Mouse (Mus musculus): Measurements from ENCODE around the gene Spata46.

Gene Spata46

DNA sequence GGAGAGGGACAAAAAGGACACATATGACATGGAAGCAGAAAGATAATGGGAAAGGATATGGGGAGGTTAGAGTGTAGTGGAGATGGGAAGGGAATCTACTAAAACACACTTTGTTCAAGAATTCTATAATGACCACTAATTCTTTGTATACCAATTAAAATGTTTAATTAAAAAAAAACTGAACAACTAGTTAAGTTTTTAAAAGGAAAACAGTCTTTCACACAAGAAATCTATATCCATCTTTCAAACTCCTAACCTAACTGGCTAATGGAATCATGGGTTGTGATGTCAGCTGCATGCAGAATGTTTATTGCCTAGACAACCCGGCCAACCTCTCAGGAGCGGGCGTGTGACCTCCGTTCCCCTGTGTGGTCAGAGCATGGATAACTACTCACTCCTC lies at the start of gene Spata46:
TSS of gene Spata46 (plus strand) at position 301 of the 400 bp plus-strand sequence.
- no peak for DNase-seq (ENCODE audit: low spot score in 2 of 2)

DNA sequence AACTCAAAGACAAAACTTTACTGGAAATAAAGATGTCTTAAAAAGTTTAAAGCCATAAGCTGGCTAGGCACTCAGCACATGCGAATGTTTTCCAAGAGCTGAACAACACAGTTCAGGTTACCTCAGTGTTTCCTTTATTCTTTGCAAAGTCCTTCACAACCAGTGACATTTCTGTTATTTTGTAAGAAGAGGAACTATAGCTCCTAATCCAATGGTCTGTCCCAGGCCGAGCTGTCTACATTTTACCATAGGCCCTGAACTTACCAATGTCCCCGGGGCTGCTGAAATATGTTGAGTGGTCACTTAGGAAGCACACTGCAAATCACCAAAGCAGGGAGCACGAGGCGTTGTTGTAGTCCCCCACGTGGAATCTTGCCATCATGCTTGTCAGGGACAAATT lies 38.3 kb upstream of the Spata46 start:
- no peak for DNase-seq (ENCODE audit: low spot score in 2 of 2)

DNA sequence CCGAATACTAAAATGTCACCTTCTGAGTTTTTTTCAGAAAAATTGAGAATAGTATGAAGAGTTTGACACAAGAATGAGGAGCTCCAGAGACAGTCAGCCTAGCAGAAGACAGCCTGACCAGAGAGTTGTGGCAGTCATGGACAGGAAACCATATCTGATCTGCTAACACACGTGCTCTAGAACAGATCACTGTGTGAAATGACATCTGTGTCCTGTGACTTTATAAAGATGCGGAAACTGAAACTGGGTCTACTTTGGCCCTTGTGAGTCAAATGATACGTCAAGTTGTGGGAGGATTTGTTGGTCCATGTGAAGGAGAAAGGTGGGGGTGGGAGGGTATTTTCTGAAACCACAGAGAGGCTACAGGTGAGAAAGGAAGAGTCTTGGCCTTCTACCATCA lies 37.9 kb upstream of the Spata46 start:
- DNase-seq (ENCODE audit: low spot score in 2 of 2): no peak

DNA sequence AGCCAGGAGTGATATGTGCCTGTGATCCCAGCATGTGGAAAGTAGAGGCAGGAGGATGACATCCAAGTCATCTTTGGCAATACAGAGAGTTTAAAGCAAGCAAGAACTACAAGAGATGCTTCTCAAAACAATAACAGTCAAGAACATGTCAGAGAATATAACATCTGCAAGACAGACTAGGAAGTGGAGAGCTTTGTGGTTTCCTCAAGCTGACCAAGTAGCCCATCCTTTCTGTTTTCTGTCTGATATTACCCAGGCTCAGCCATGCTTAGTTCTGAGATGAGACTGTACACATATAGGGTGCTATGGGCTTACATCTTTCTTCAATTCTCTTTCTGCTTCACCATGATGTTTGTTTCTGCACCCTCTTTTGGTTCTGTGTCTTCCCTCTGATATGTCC lies 35.4 kb upstream of the Spata46 start:
- no peak for DNase-seq (ENCODE audit: low spot score in 2 of 2)

DNA sequence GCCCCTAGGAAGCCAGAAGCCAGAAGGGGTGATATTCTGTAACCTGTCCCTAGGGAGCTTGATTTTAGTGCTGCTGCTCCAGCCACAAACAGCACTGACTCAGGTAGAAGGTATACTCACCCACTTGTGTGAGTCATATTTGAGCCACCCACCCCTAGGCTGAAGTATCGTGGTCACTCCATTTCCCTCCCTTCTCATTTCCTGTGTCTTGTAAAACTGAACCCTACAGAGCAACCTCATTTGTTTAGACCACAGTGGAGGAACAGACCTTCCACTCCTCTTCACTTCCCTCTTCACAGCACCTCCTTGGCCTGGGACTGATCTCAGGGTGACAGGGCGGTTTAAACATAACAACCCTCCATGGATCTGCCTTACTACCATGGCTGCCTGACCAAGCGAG lies 31.6 kb upstream of the Spata46 start, which contains the start of gene Sh2d1b1:
TSS of gene Sh2d1b1 (plus strand) at position 305 of the 400 bp plus-strand sequence.
- DNase-seq (ENCODE audit: low spot score in 2 of 2): no peak

DNA sequence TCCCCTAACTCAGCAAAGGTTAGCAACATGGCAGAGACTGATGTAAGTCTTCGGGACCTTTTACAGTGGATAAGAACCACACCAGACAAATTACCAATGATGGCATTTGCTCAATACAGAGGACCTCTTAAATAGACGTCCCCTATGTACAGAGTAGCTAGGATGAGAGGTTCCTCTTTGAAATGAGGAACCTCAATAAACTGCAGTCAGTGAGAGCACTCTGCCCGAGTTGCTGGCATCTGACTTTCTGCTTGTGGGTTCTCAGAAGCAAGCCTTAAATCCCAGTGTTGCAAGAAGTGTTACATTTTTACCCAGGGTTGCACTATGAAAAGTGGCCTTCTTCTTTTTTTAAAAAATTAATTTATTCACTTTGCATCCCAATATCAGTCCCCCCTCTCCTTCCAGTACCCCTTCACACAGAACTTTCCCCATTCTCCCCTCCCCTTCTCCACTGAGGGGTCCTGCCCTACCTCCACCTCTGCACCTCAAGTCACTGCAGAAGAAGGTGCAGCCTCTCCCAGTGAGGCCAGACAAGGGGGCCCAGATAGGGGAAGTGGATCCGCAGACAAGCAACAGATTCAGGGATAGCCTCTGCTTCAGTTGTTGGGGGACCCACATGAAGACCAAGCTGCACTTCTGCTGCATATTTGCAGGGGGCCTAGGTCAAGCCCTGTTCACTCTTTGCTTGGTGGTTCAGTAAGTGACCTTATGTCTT lies 26.0 kb upstream of the Spata46 start:
- DNase-seq (ENCODE audit: low spot score in 2 of 2): no peak

DNA sequence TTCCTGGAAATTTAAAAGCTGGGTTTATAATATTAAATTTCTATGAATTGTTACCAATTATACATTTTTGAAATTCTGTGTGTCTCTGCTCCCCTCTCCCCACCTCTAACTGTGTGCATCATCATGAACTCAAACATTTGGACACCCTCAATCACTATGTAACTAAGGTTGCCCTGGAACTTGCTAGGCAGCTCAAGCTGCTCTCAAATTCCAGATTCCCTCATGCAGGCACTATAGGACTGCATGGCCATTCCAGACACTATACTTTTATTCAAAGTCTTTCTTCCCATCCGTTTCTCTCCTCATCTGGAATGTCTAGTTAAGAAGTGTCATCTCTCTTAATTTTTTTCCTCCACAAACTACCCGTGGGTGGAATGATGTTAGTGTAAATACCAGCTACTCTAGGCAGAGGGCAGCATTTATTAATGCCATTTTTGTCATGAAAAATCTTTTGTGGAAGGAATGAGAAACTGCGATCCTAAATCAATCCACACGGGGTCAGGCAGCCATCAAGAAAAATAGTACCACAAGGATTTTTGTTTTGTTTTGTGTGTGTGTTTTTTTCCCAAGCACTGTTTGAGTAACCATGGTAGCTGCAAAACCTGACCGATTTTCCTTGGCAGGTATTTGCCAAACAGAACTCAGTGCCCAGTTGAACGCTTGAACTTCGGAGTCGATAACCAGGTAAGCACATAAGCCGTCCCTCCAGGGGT lies 16.2 kb upstream of the Spata46 start:
- DNase-seq (ENCODE audit: low spot score in 2 of 2): peak; percentile 73 to 75

DNA sequence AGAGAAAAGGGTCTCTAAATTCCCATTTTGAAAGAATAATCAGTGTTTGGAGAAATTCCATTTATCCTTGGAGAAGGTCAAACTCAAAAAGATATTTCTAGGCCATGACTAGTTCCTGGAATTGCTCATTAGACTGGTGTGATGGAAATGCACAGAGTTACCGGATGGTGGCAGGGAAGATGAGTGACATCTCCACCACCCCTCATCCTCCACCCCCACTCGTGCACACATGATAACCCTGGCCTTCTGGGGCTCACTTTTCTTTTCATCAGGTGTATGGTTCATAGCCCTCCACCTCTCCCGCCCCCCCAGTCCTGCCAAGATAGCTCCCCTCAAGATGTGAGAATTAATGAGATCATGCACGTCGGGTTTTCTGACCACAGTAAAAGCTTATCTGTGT lies 15.3 kb upstream of the Spata46 start:
- DNase-seq (ENCODE audit: low spot score in 2 of 2): no peak

DNA sequence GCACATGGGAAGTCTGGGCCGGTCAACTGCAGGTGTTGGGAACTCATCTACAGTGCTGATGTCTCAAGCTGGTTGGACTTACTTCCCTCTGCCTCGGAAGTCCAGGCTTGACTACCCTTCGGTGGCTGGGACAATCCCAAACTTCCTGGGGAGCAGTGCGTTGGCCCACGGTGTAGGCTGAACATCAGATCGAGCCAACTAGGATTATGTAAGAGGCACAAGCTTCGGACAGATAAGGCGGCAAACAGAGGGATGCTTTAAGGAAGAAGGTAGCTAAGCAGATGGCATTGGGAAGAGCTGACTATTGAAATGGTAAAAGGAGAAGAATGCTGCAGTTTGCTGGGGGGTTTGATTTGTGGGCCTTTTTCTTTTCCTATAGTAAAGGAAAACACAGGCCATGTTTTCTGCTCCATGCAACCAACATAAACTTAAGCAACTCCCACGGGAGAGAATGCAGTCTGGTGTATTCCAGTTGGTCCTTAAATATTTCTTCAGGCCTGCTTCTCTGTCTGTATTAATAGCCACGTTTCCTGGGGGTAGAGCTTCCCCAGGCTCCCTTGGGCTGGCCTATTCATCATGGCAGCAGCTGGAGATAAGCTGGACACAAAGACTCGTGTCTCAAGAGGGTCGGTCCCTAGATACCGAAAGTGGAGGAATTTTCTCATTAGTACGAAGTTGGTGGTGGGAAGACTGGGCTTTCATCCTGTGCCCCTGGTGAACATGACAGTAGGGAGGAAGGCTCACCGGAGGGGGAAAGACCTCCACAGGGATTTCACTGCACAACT lies 13.6 kb upstream of the Spata46 start:
- no peak for DNase-seq (ENCODE audit: low spot score in 2 of 2)

DNA sequence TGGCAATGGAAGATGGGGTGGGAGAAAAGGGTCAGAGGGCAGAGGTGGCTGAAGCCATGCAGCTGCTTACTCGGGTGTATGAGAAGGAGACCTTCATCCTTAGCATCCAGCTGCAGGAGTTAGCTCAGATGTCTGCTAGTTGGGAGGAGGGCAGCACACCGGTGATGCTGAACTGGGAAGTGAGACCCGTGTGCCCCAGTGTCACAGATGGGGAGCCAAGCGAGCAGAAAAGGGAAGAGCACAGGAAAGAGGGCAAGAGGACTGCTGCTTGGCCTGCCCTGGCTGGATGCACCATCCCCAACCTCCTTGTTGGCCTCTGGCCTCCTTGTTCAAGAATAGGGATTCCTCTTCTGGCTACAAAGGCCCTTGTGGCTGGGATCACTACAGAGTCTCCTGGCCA lies 9.1 kb upstream of the Spata46 start:
- no peak for DNase-seq (ENCODE audit: low spot score in 2 of 2)

DNA sequence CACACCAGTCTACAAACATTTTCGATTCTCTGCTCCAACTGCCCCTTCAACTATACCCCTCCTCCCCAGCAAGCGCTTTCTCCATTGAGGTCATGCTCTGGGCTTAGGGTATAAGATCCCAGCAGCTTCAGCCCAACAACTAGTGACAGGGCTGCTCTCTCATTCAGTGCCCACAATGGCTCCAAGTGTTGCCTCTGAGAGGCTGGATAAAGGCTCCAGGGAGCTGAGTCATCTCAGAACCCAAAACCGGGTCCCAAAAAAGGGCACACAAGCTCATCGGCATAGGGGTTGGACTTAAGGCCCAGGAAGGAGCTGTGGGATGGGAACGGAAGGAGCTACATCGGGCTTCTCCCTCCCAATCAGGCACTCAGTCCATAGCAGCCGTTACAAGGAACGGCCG lies 6.9 kb upstream of the Spata46 start:
- no peak for DNase-seq (ENCODE audit: low spot score in 2 of 2)

DNA sequence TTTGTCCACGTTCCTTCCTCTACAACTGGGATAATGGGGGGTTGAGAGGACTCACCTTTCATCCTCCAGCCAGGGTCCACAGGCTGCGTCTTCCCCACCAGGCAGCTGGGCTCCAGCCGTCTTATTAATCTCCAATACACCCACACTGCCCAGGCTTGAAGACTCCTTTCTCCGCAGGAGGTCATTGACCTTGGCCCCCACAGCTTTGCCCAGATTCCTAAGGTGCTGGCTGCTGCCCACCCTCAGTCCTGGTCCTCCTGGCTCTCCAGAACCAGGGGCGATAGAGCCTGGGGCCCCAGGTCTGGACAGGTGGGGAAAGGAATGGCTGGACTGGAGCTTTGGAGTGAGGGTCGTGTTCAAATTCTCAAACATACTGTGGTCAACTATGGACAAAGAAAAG lies 6.1 kb upstream of the Spata46 start:
- no peak for DNase-seq (ENCODE audit: low spot score in 2 of 2)

DNA sequence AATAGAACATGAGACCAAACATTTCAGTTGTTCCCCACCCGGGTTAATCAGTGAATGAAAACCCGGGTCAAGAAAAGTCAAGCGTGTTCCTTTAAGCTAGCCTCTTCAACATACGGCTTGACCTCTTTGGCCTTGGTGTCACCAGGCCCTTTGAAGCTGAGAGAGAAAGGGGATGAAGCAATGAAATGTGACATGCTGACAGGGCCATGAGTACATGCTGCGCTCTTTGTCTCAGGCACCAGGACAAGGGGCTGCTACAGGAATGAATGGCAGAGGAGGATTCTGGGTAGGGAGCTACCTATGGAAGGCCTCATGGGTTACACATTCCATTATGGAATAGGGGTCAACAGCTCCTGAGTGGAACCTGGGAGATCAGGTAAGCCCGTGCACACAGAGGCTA lies 5.5 kb upstream of the Spata46 start:
- no peak for DNase-seq (ENCODE audit: low spot score in 2 of 2)

DNA sequence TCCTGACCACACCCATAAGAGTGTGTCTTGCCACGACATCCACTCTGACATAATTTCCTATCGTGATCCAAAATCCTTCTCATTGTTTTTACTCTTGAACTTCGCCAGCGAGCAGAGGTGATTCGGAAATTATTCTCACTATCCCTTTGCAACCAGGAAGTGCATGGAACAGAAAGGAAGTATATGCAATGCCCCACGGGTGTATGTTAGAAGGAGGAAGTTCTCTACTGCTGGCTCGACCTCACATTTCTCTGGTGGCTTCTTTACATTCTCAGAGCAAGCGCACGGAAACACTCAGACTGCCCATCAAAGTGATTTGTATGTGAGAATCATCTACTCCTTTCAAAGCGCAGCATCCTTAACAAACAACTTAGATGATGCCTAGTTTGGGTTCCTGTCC lies 3.6 kb upstream of the Spata46 start:
- DNase-seq (ENCODE audit: low spot score in 2 of 2): no peak

DNA sequence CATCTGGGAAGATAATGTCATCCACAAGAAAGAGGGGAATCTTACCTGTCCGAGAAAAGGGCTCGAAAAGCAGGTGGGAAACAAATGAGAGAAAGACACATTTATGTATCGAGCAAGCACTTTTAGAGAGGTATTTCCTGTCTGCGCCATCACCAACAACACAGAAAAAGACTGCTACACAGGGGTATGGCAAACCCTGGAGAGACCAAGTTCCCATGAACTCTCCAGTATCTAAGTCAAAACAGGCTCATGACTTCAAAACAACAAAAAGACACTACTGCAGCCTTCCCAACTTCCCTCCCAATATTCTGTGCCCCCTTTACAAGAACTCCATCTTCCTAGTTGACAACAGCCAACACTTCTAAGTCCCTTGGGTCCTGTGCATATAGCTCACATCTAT lies 2.4 kb upstream of the Spata46 start, which contains the start of gene Gm7694:
TSS of gene Gm7694 (minus strand) at position 101 of the 400 bp plus-strand sequence.
- no peak for DNase-seq (ENCODE audit: low spot score in 2 of 2)

DNA sequence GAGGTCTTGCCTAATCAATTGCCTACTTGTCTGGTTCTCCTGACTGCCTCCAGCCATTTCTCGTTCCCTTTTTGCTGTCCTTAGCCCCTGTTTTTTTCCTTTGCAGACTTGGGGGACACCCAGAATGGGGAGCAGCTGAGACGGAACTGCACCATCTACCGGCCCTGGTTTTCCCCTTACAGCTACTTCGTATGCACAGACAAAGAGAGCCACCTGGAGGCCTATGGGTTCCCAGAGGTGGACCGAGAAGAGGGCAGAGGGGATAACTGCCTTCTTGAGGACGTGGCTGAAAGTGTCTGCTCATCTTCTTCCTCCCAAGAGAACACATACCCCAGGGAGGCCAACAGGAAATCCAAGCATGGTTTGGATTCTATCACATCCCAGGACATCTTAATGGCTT lies 2.8 kb downstream of the Spata46 start:
- no peak for DNase-seq (ENCODE audit: low spot score in 2 of 2)

DNA sequence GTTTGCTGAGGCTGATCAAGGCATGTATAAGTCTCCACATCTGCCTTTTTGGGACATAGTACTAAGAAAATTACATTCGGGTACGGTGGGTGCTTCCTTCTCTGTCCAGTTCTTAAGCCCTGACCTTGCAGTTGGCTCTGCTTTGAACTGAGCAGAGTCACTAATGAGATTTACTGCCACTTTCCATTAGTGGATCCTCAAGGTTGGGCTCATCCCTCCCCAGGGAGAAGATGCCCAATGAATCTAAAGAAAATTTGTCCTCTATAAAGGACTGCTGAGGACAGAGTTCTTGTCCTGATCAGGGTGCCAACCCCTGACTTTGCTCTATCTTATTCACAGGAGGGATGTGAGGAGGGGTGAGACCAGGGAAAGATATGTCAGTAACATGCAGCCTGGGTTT lies 13.4 kb downstream of the Spata46 start:
- DNase-seq (ENCODE audit: low spot score in 2 of 2): no peak

DNA sequence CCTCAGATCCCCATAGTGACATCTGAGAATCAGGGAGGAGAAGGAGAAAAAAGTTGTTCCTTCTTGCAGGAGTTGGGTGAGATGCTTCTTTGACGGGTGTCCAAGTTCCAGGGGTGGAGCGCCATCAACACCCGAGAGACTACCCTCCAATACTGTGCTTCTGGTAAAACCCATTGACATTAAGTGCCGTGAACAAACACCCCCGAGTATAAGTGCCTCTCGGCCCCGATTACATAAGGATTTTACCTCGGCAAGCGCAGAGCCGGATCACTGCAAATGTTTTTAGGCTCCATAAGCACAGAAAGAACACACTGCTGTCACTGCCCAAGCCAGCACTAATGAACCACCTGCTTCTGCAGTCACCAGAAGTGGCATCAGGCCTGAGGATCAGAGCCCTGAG lies 14.4 kb downstream of the Spata46 start:
- no peak for DNase-seq (ENCODE audit: low spot score in 2 of 2)

DNA sequence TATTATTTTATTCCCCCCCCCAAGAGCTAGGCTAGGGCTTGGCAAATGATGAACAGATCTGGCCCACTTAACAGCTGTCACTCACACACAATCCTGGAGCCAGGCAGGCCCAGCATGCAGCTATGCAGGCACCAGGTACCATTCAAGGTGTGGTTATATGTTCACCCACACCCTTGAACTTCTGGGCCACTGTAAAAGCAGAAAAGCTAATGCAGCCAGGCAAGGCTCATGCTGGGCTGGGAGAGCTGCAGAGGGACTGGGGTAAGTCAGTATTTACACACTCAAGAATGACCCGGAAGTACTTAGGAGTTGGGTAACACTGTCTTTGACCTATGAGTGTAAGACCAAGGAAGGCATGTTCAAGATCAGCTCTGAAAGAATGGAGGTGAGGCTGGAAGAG lies 15.7 kb downstream of the Spata46 start:
- no peak for DNase-seq (ENCODE audit: low spot score in 2 of 2)

DNA sequence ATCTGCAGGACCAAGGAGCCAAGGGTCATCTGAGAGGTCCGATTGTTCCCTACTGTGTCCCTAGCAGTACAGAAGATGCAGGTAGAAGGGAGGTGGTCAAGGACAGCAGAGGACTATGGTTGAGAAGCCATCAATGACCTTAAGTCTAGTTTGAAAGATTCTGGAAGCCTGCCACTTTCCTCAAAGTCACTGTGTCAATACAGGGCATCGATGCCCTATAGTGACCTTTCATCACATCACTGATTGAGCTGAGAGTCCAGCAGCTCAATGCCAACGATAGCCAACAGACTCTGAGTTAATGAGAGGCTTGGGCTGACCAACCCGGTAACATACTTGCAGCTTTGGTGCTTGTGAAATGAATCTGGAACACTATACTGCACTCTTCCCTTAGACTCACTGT lies 16.7 kb downstream of the Spata46 start:
- no peak for DNase-seq (ENCODE audit: low spot score in 2 of 2)

DNA sequence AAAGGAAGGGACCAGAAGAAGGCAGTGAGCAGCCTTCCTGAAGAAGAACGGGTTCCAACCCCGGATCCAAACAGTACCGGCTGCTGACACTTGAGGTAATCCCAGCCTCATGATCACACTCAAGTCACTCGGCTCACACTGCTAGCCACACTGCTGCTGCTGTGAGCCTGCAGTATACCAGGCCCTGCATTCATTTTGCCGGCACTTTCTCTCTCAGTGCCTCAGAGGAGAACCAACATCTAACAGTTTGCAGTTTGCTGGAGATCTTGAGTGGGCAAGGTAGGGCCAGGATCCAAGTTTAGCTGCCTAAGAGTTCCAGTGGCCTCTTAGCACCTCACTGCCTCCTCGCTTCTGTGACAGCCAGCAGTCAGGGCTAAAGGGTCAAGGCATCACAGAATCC lies 23.3 kb downstream of the Spata46 start:
- DNase-seq (ENCODE audit: low spot score in 2 of 2): no peak

DNA sequence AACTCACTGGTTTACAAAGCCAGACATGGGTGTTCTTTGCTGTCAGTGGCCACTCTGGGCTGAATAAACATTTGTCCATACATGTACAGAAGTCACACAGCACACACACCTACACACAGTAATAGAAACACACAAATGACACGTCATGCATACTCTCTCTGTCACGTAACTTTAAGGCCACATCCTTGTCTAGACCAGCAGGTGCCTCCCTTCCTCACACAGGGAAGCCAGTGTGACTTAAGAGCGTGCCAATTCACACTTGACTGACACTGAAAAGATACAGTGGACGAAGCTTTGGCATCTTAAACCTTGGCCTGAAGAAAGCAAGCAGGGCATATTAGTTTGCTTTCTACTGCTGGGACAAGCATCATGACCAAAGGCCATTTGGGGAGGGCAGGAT lies 24.2 kb downstream of the Spata46 start:
- no peak for DNase-seq (ENCODE audit: low spot score in 2 of 2)

DNA sequence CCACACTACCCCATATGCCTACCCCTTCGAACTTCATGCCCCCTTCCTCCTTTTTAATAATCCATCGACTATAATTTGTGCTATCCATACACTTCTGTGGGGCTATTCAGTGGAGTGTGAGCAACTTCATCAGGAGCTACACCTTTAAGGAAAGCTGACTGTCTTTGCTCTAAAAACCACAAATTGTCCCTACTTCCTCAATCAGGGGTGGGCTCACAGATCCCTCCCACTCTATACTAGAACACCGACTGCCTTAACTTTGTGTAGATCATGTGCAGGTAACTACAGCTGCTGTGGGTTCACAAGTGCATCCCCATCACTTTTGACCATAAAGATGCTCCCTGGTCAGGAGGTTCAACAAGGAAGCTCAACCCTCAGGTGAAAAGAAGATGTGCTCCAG lies 31.3 kb downstream of the Spata46 start:
- no peak for DNase-seq (ENCODE audit: low spot score in 2 of 2)
